Mouse (Mus musculus) cerebellum, postnatal 36 days (tissue): ENCODE data around the gene Reln.

Source experiments
- DNase-seq, 2 experiments: peaks; one replicate each; pipeline ENCODE4 v3.0.0; 2021 to 2022; ENCODE audit warnings: mixed read lengths in 2 of 2

The Reln gene

GRCm38 (mm10) chr5:21919281-21919780, 425.2 kb downstream of the Reln start:
- no peak for DNase-seq

- no peak for DNase-seq
Measured at GRCm38 (mm10) chr5:21915973-21916372, 428.5 kb downstream of the Reln start.

GRCm38 (mm10) chr5:21914776-21915175, 429.7 kb downstream of the Reln start:
- no peak for DNase-seq

- DNase-seq, result no peak
Measured at GRCm38 (mm10) chr5:21912835-21913530, 431.5 kb downstream of the Reln start.

GRCm38 (mm10) chr5:21910726-21911125, 433.8 kb downstream of the Reln start:
- DNase-seq, result no peak

GRCm38 (mm10) chr5:21909713-21910112, 434.8 kb downstream of the Reln start:
- DNase-seq, result no peak

GRCm38 (mm10) chr5:21901411-21901810, 443.1 kb downstream of the Reln start:
- no peak for DNase-seq

- DNase-seq, result no peak
Measured at GRCm38 (mm10) chr5:21900891-21901290, 443.6 kb downstream of the Reln start.

GRCm38 (mm10) chr5:21898875-21899274, 445.6 kb downstream of the Reln start:
- peak; percentile 59 to 62 for DNase-seq

- DNase-seq, result no peak
Measured at GRCm38 (mm10) chr5:21896586-21896985, 447.9 kb downstream of the Reln start.

GRCm38 (mm10) chr5:21894168-21894567, 450.3 kb downstream of the Reln start:
- DNase-seq, result no peak

- no peak for DNase-seq
Measured at GRCm38 (mm10) chr5:21866750-21867149, 477.8 kb downstream of the Reln start.

GRCm38 (mm10) chr5:21866311-21866712, 478.2 kb downstream of the Reln start:
- DNase-seq, result peak; percentile 27 to 29

GRCm38 (mm10) chr5:21865346-21866107, 479.0 kb downstream of the Reln start, which contains the start of gene Slc26a5:
Slc26a5 (minus strand) TSS chr5:21865604.
- peak in 1 of 2 experiments; percentile 11 for DNase-seq

- no peak for DNase-seq
Measured at GRCm38 (mm10) chr5:21858653-21859052, 485.8 kb downstream of the Reln start.

- DNase-seq, result no peak
Measured at GRCm38 (mm10) chr5:21851679-21852340, 492.7 kb downstream of the Reln start.

GRCm38 (mm10) chr5:21847438-21847837, 497.1 kb downstream of the Reln start:
- DNase-seq, result no peak

- no peak for DNase-seq
Measured at GRCm38 (mm10) chr5:21846616-21847290, 497.7 kb downstream of the Reln start.

- DNase-seq, result no peak
Measured at GRCm38 (mm10) chr5:21844676-21845075, 499.8 kb downstream of the Reln start.
